Comparison of ENCODE assay signal across 23 mouse cellular contexts in the genomic region with DNA sequence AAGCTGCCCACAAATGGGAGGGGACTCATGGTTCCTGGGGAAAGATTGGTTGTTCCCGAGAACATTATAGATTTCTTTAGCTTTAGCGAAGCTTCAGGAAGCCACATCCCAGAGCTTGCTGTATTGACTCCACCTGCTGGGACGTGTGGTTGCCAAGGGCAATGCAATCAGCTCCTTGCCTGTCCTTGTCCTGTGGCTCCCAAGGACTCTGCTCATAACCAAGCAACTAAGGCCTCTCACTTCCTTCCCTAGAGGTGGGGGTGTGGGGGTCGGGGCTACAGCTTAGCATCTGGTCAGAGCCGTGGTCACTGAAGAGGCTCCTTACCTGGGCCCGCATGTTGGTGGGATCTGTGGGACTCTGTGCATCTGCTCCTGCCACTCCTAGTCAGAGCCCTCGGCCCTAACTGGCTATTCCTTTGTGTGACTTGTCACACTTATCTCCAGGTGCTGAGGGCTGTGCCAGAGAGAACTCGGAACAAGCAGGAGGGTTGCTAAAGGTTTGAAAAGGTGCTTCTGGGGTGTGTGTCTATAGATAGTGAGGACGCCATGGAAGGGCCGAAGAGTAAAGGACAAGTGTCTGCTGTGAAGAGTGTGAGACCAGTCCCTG.
DNase-seq lines count a peak whose midpoint lies in the region; ATAC-seq and TF ChIP-seq lines count a peak whose summit lies in the region.
"Had no signal": no experiment of that assay in that cellular context is flagged by ENCODE, and none has a peak within 500 bp of the region (broad histone marks: within the 10 kb centered on the region; RNA-seq: fewer than 3 reads in every experiment).

No protein-coding gene starts in this region.

- H3K27me3 ChIP-seq in forebrain, embryonic 12.5 days, result peaks cover 9% of the 10 kb centered on the region; the same call in 1 of the 2 replicates
- no peaks in the 10 kb centered on the region for H3K27me3 ChIP-seq in forebrain, embryonic 16.5 days (replicated peaks; ENCODE audit: control insufficient read depth, insufficient read depth, low read length)
- no peaks in the 10 kb centered on the region for H3K27me3 ChIP-seq in intestine, embryonic 14.5 days (replicated peaks; ENCODE audit: control insufficient read depth, insufficient read depth, low read length)
- H3K27me3 ChIP-seq in intestine, postnatal 0 days (replicated peaks; ENCODE audit: control insufficient read depth, insufficient read depth, low read length), result no peaks in the 10 kb centered on the region
- H3K27me3 ChIP-seq in intestine, embryonic 16.5 days (replicated peaks; ENCODE audit: control insufficient read depth, insufficient read depth, low read length), result no peaks in the 10 kb centered on the region
- H3K27me3 ChIP-seq: embryonic facial prominence, embryonic 12.5 days; heart, embryonic 13.5 days had no signal

- H3K9ac ChIP-seq in forebrain, embryonic 12.5 days, result no peak overlapping the region
- H3K9ac ChIP-seq in forebrain, embryonic 16.5 days (replicated peaks; ENCODE audit: low read depth, low read length), result no peak overlapping the region
- no peak overlapping the region for H3K9ac ChIP-seq in intestine, embryonic 14.5 days (ENCODE audit: low read length)
- no peak overlapping the region for H3K9ac ChIP-seq in intestine, postnatal 0 days (ENCODE audit: low read depth, low read length)
- H3K9ac ChIP-seq in intestine, embryonic 16.5 days (ENCODE audit: low read depth, low read length), result no peak overlapping the region
- H3K9ac ChIP-seq: embryonic facial prominence, embryonic 12.5 days; heart, embryonic 13.5 days; limb, embryonic 12.5 days; liver, postnatal 0 days had no signal

- no peak overlapping the region for H3K4me2 ChIP-seq in forebrain, embryonic 12.5 days
- no peak overlapping the region for H3K4me2 ChIP-seq in forebrain, embryonic 16.5 days (ENCODE audit: low read length)
- H3K4me2 ChIP-seq in intestine, embryonic 14.5 days (ENCODE audit: low read length), result no peak overlapping the region
- no peak overlapping the region for H3K4me2 ChIP-seq in intestine, postnatal 0 days (replicated peaks; ENCODE audit: low read depth)
- no peak overlapping the region for H3K4me2 ChIP-seq in intestine, embryonic 16.5 days (ENCODE audit: low read depth, low read length)
- H3K4me2 ChIP-seq: embryonic facial prominence, embryonic 12.5 days; heart, embryonic 13.5 days; limb, embryonic 12.5 days; liver, embryonic 11.5 days had no signal

- WGBS in forebrain, embryonic 12.5 days, result 82% methylated on average over 10 of the region's 10 CpGs
- 77% methylated on average over 10 of the region's 10 CpGs for WGBS in forebrain, embryonic 16.5 days
- 73% methylated on average over 10 of the region's 10 CpGs for WGBS in intestine, embryonic 14.5 days
- 48% methylated on average over 10 of the region's 10 CpGs for WGBS in intestine, postnatal 0 days
- WGBS in intestine, embryonic 16.5 days, result 62% methylated on average over 10 of the region's 10 CpGs

- peak; percentile 24; the same call in 1 of the 2 replicates for ATAC-seq in forebrain, embryonic 12.5 days (ENCODE audit: low FRiP score)
- ATAC-seq in forebrain, embryonic 16.5 days, result no peak
- peak; percentile 47; the same call in 1 of the 2 replicates for ATAC-seq in intestine, embryonic 14.5 days (replicated peaks; ENCODE audit: low FRiP score, low TSS enrichment, low read depth)
- no peak for ATAC-seq in intestine, postnatal 0 days
- ATAC-seq in intestine, embryonic 16.5 days, result peak; percentile 62; the same call in 1 of the 2 replicates
- ATAC-seq: CD4-positive, CD25-positive, alpha-beta regulatory T cell, adult 4 months; forebrain, embryonic 14.5 days; liver, postnatal 0 days had no signal

- H3K4me3 ChIP-seq in forebrain, embryonic 12.5 days (replicated peaks), result no peak overlapping the region
- H3K4me3 ChIP-seq in forebrain, embryonic 16.5 days (replicated peaks; ENCODE audit: low read length), result no peak overlapping the region
- no peak overlapping the region for H3K4me3 ChIP-seq in intestine, embryonic 14.5 days (ENCODE audit: low read depth, low read length)
- no peak overlapping the region for H3K4me3 ChIP-seq in intestine, postnatal 0 days (ENCODE audit: low read depth, low read length)
- no peak overlapping the region for H3K4me3 ChIP-seq in intestine, embryonic 16.5 days (ENCODE audit: low read length)
- H3K4me3 ChIP-seq: embryonic facial prominence, embryonic 12.5 days; heart, embryonic 13.5 days; limb, embryonic 12.5 days had no signal

- H3K36me3 ChIP-seq in forebrain, embryonic 12.5 days (replicated peaks), result no peaks in the 10 kb centered on the region
- H3K36me3 ChIP-seq in forebrain, embryonic 16.5 days (ENCODE audit: control insufficient read depth, insufficient read depth), result no peaks in the 10 kb centered on the region
- no peaks in the 10 kb centered on the region for H3K36me3 ChIP-seq in intestine, embryonic 14.5 days (ENCODE audit: control insufficient read depth, insufficient read depth, low read length)
- no peaks in the 10 kb centered on the region for H3K36me3 ChIP-seq in intestine, postnatal 0 days (ENCODE audit: control insufficient read depth, insufficient read depth)
- H3K36me3 ChIP-seq in intestine, embryonic 16.5 days (ENCODE audit: control insufficient read depth, insufficient read depth, low read length), result no peaks in the 10 kb centered on the region
- H3K36me3 ChIP-seq: embryonic facial prominence, embryonic 12.5 days; heart, embryonic 13.5 days; limb, embryonic 12.5 days had no signal

- TF ChIP-seq CTCF in intestine, postnatal 0 days (IDR thresholded peaks at IDR 0.05; ENCODE audit: low read depth), result no peak

- H3K9me3 ChIP-seq in forebrain, embryonic 12.5 days, result no peaks in the 10 kb centered on the region
- H3K9me3 ChIP-seq in forebrain, embryonic 16.5 days (ENCODE audit: control insufficient read depth, low read length), result no peaks in the 10 kb centered on the region
- no peaks in the 10 kb centered on the region for H3K9me3 ChIP-seq in intestine, embryonic 14.5 days (ENCODE audit: control insufficient read depth, low read length)
- H3K9me3 ChIP-seq in intestine, postnatal 0 days (ENCODE audit: control insufficient read depth), result no peaks in the 10 kb centered on the region
- no peaks in the 10 kb centered on the region for H3K9me3 ChIP-seq in intestine, embryonic 16.5 days (ENCODE audit: control insufficient read depth, low read length)
- H3K9me3 ChIP-seq: embryonic facial prominence, embryonic 12.5 days; heart, embryonic 13.5 days; limb, embryonic 12.5 days had no signal

- no peak for DNase-seq in intestine, embryonic 14.5 days (ENCODE audit: low spot score)
- peak; percentile 23 for DNase-seq in R1 (ENCODE audit: low read depth, low spot score)
- no peak for DNase-seq in right cerebral cortex, postnatal 14 days
- DNase-seq: cerebellum, adult 18-20 months; cerebellum, postnatal 25 days; gastrocnemius, postnatal 14 days; heart, adult 18-20 months; heart, postnatal 14 days; kidney, adult 9 months; kidney, postnatal 14 days; liver, postnatal 0 days; lung, postnatal 14 days; thymus, postnatal 14 days had no signal

- peaks cover 35% of the 10 kb centered on the region for H3K4me1 ChIP-seq in forebrain, embryonic 12.5 days
- 0 out of 2 replicates have a peak, but pooled peaks cover 4% of the 10 kb centered on the region for H3K4me1 ChIP-seq in forebrain, embryonic 16.5 days (replicated peaks; ENCODE audit: control insufficient read depth, insufficient read depth, low read length)
- H3K4me1 ChIP-seq in intestine, embryonic 14.5 days (replicated peaks; ENCODE audit: control insufficient read depth, insufficient read depth, low read length), result no peaks in the 10 kb centered on the region
- H3K4me1 ChIP-seq in intestine, postnatal 0 days (replicated peaks; ENCODE audit: control insufficient read depth, insufficient read depth, low read length), result no peaks in the 10 kb centered on the region
- no peaks in the 10 kb centered on the region for H3K4me1 ChIP-seq in intestine, embryonic 16.5 days (ENCODE audit: control insufficient read depth, insufficient read depth, low read length)

- H3K27ac ChIP-seq in forebrain, embryonic 12.5 days, result no peak overlapping the region
- H3K27ac ChIP-seq in forebrain, embryonic 16.5 days (ENCODE audit: low read length), result no peak overlapping the region
- H3K27ac ChIP-seq in intestine, embryonic 14.5 days (ENCODE audit: low read depth), result no peak overlapping the region
- no peak overlapping the region for H3K27ac ChIP-seq in intestine, postnatal 0 days (ENCODE audit: low read depth, low read length)
- no peak overlapping the region for H3K27ac ChIP-seq in intestine, embryonic 16.5 days (ENCODE audit: low read length)
- H3K27ac ChIP-seq: embryonic facial prominence, embryonic 12.5 days; heart, embryonic 13.5 days; limb, embryonic 12.5 days had no signal

Comparison
In these comparisons a context has a peak if more than half of its experiments do, and no peak if none do; other contexts are left out.
1. ATAC-seq: peak in forebrain, embryonic 12.5 days (single experiment), intestine, embryonic 14.5 days (single experiment) and intestine, embryonic 16.5 days (single experiment); none in forebrain, embryonic 16.5 days (single experiment) and intestine, postnatal 0 days (single experiment).